Comparison of ENCODE assay signal across 9 mouse cellular contexts in genomic region chr10:56486584-56486983, GRCm38 (mm10).
DNase-seq lines count a peak whose midpoint lies in the region; ATAC-seq and TF ChIP-seq lines count a peak whose summit lies in the region.
"Had no signal": no experiment of that assay in that cellular context is flagged by ENCODE, and none has a peak within 500 bp of the region (broad histone marks: within the 10 kb centered on the region; RNA-seq: fewer than 3 reads in every experiment).

No protein-coding gene starts in this region.

- H3K27ac ChIP-seq in kidney, embryonic 14.5 days (ENCODE audit: low read depth, low read length): no peak overlapping the region
- no peak overlapping the region for H3K27ac ChIP-seq in stomach, postnatal 0 days (replicated peaks)
- H3K27ac ChIP-seq: hindbrain, embryonic 15.5 days had no signal

- no peak for TF ChIP-seq EP300 in stomach, postnatal 0 days (optimal IDR thresholded peaks at IDR 0.05)

- DNase-seq in kidney, postnatal 10 days: peak; percentile 14
- peak; percentile 14 for DNase-seq in c-Kit-positive CD71-positive TER-119-positive erythroid progenitor cells, embryonic 14.5 days (ENCODE audit: low spot score)
- peak; percentile 33 for DNase-seq in heart, postnatal 4 days
- DNase-seq in stomach, postnatal 0 days (ENCODE audit: low spot score): peak; percentile 55
- DNase-seq in left cerebral cortex, postnatal 14 days (ENCODE audit: low spot score in 2 of 2): no peak
- DNase-seq in left cerebral cortex, adult 11 months (ENCODE audit: low spot score): no peak
- no peak for DNase-seq in right cerebral cortex, adult 18-20 months

- no peak overlapping the region for H3K4me3 ChIP-seq in kidney, embryonic 14.5 days (ENCODE audit: low read length)
- H3K4me3 ChIP-seq in stomach, postnatal 0 days (ENCODE audit: low read depth, low read length): no peak overlapping the region
- H3K4me3 ChIP-seq: hindbrain, embryonic 15.5 days had no signal

- no peaks in the 10 kb centered on the region for H3K36me3 ChIP-seq in kidney, embryonic 14.5 days (ENCODE audit: control insufficient read depth, insufficient read depth, low read length)
- no peaks in the 10 kb centered on the region for H3K36me3 ChIP-seq in stomach, postnatal 0 days (ENCODE audit: control insufficient read depth, insufficient read depth, low read length)
- H3K36me3 ChIP-seq: hindbrain, embryonic 15.5 days had no signal

- TF ChIP-seq CTCF in stomach, postnatal 0 days (IDR thresholded peaks at IDR 0.05; ENCODE audit: low read depth): no peak

- H3K4me2 ChIP-seq in kidney, embryonic 14.5 days (replicated peaks; ENCODE audit: low read depth, low read length): no peak overlapping the region
- no peak overlapping the region for H3K4me2 ChIP-seq in stomach, postnatal 0 days (replicated peaks; ENCODE audit: low read depth)
- H3K4me2 ChIP-seq: hindbrain, embryonic 15.5 days had no signal

- H3K9ac ChIP-seq in kidney, embryonic 14.5 days (ENCODE audit: low read depth, low read length): no peak overlapping the region
- H3K9ac ChIP-seq in stomach, postnatal 0 days (ENCODE audit: low read length): no peak overlapping the region
- H3K9ac ChIP-seq: hindbrain, embryonic 15.5 days had no signal

- no peak for ATAC-seq in kidney, embryonic 14.5 days (ENCODE audit: low FRiP score, low TSS enrichment)
- peak; percentile 66; the same call in 1 of the 2 replicates for ATAC-seq in stomach, postnatal 0 days (ENCODE audit: low FRiP score, low TSS enrichment)

- no peaks in the 10 kb centered on the region for H3K9me3 ChIP-seq in kidney, embryonic 14.5 days (ENCODE audit: control insufficient read depth, low read length)
- H3K9me3 ChIP-seq in stomach, postnatal 0 days (ENCODE audit: control insufficient read depth, low read length): no peaks in the 10 kb centered on the region
- H3K9me3 ChIP-seq: hindbrain, embryonic 15.5 days had no signal

- 32% methylated on average over 6 of the region's 6 CpGs for WGBS in kidney, embryonic 14.5 days
- 19% methylated on average over 6 of the region's 6 CpGs for WGBS in stomach, postnatal 0 days

- no peaks in the 10 kb centered on the region for H3K27me3 ChIP-seq in kidney, embryonic 14.5 days (ENCODE audit: control insufficient read depth, insufficient read depth, low read length)
- H3K27me3 ChIP-seq in stomach, postnatal 0 days (ENCODE audit: control insufficient read depth, insufficient read depth, low read length): no peaks in the 10 kb centered on the region
- H3K27me3 ChIP-seq: hindbrain, embryonic 15.5 days had no signal

- intact Hi-C loops in left cerebral cortex, postnatal 14 days (cut with DNase I): no loop called here

- H3K4me1 ChIP-seq in kidney, embryonic 14.5 days (ENCODE audit: control insufficient read depth, insufficient read depth, low read length): no peaks in the 10 kb centered on the region
- no peaks in the 10 kb centered on the region for H3K4me1 ChIP-seq in stomach, postnatal 0 days (replicated peaks; ENCODE audit: control insufficient read depth, insufficient read depth)
- H3K4me1 ChIP-seq: hindbrain, embryonic 15.5 days had no signal

Comparison
In these comparisons a context has a peak if more than half of its experiments do, and no peak if none do; other contexts are left out.
1. DNase-seq: peak in kidney, postnatal 10 days (single experiment), c-Kit-positive CD71-positive TER-119-positive erythroid progenitor cells, embryonic 14.5 days (single experiment), heart, postnatal 4 days (single experiment) and stomach, postnatal 0 days (single experiment); none in left cerebral cortex, postnatal 14 days (0 of 2), left cerebral cortex, adult 11 months (single experiment) and right cerebral cortex, adult 18-20 months (single experiment).